Mouse (Mus musculus) B cell, adult 67 days (primary cell): Measurements from ENCODE around the gene Tsga8. TPM values are rescaled to one million over a fixed set of nuclear protein-coding genes. Genes with fewer than 3 reads are reported as not detected.

Experiments
- total RNA-seq, 2 experiments: library from RNA; stranded (reverse); gene quantifications; 4 replicates each; pipeline ENCODE4 v1.2.4; 2023

The Tsga8 gene
- total RNA-seq, result not detected

GRCm38 (mm10) chrX:83487598-83487997 lies at the start of gene Tsga8:
TSS of gene Tsga8 (minus strand) at chrX:83487924.

